Mouse (Mus musculus): ENCODE data around the gene Cnga1. TPM values are rescaled to one million over a fixed set of nuclear protein-coding genes. Genes with fewer than 3 reads are reported as not detected.
"Not testable (repeated sequence)": the region's sequence is repeated elsewhere in the genome, so short reads cannot be mapped to it uniquely, and the experiment has no call there.

The Cnga1 gene
- polyA plus RNA-seq, 1 experiment from 2014 or later = not detected

- Histone ChIP-seq H3K36me3 (no peaks in the 10 kb centered on the region), H3K27ac (no peak overlapping the region), H3K9me3 (no peaks in the 10 kb centered on the region), H3K9ac (no peak overlapping the region), H3K4me3 (replicated peaks) (no peak overlapping the region), H3K4me2 (replicated peaks) (no peak overlapping the region), H3K4me1 (replicated peaks) (no peaks in the 10 kb centered on the region), H3K27me3 (replicated peaks) (no peaks in the 10 kb centered on the region)
- ATAC-seq = no peak
- 76% methylated on average over 9 of the region's 9 CpGs for WGBS
These were observed 9.2 kb downstream of the Cnga1 start for GRCm38 (mm10) chr5:72634791-72635271.

GRCm38 (mm10) chr5:72630026-72630425 is 14.0 kb downstream of the Cnga1 start:
- Histone ChIP-seq H3K27ac (no peak overlapping the region), H3K27me3 (replicated peaks) (no peaks in the 10 kb centered on the region), H3K9me3 (no peaks in the 10 kb centered on the region), H3K4me1 (replicated peaks) (no peaks in the 10 kb centered on the region), H3K4me3 (replicated peaks) (no peak overlapping the region), H3K4me2 (replicated peaks) (no peak overlapping the region), H3K9ac (no peak overlapping the region), H3K36me3 (no peaks in the 10 kb centered on the region)
- no peak for ATAC-seq
- 90% methylated on average over 6 of the region's 6 CpGs for WGBS

GRCm38 (mm10) chr5:72621022-72621421 is 23.1 kb downstream of the Cnga1 start:
- H3K4me2 ChIP-seq (replicated peaks) = no peak overlapping the region
- ATAC-seq = no peak
- no peaks in the 10 kb centered on the region for H3K4me1 ChIP-seq (replicated peaks)
- no peak overlapping the region for H3K9ac ChIP-seq
- no peak overlapping the region for H3K4me3 ChIP-seq (replicated peaks)
- H3K27me3 ChIP-seq (replicated peaks) = no peaks in the 10 kb centered on the region
- H3K27ac ChIP-seq = no peak overlapping the region
- WGBS = 95% methylated on average over 1 of the region's 1 CpGs
- no peaks in the 10 kb centered on the region for H3K9me3 ChIP-seq
- no peaks in the 10 kb centered on the region for H3K36me3 ChIP-seq

DNA sequence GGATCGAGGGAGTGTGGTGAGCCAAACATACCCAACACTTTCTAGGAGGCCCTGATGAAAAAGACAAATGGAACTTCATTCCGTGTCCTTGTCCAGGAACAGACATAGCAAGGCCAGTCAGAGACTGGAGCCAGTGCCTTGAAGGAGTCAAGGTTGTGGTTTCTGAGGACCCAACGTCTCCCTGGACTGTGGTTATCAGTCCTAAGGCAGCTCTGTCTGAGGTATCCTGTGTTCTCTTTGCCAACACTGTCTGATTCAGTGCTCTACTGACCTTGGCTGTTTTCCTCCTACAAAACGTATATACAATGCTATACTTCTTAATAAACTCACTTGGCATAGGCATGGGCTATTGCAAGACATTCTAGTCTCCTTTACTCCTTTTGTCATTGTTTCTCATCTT is 26.7 kb downstream of the Cnga1 start:
- Histone ChIP-seq H3K4me3 (replicated peaks) (no peak overlapping the region), H3K4me1 (replicated peaks) (no peaks in the 10 kb centered on the region), H3K27ac (no peak overlapping the region), H3K36me3 (no peaks in the 10 kb centered on the region), H3K9me3 (no peaks in the 10 kb centered on the region), H3K4me2 (replicated peaks) (no peak overlapping the region), H3K27me3 (replicated peaks) (no peaks in the 10 kb centered on the region), H3K9ac (no peak overlapping the region)
- no peak for ATAC-seq
- WGBS = 85% methylated on average over 4 of the region's 4 CpGs

- 77% methylated on average over 4 of the region's 4 CpGs for WGBS
- Histone ChIP-seq H3K4me3 (replicated peaks) (no peak overlapping the region), H3K36me3 (no peaks in the 10 kb centered on the region), H3K27ac (no peak overlapping the region), H3K9ac (no peak overlapping the region), H3K4me1 (replicated peaks) (no peaks in the 10 kb centered on the region), H3K4me2 (replicated peaks) (no peak overlapping the region), H3K9me3 (no peaks in the 10 kb centered on the region), H3K27me3 (replicated peaks) (no peaks in the 10 kb centered on the region)
- ATAC-seq = peak; percentile 68; the same call in 1 of the 2 replicates
These were observed 40.9 kb downstream of the Cnga1 start for GRCm38 (mm10) chr5:72603138-72603537.

GRCm38 (mm10) chr5:72601006-72601405 is 43.1 kb downstream of the Cnga1 start:
- Histone ChIP-seq H3K9ac (no peak overlapping the region), H3K27ac (no peak overlapping the region), H3K4me1 (replicated peaks) (no peaks in the 10 kb centered on the region), H3K36me3 (no peaks in the 10 kb centered on the region), H3K9me3 (no peaks in the 10 kb centered on the region), H3K4me3 (replicated peaks) (no peak overlapping the region), H3K27me3 (replicated peaks) (no peaks in the 10 kb centered on the region), H3K4me2 (replicated peaks) (no peak overlapping the region)
- WGBS = 18% methylated on average over 5 of the region's 5 CpGs
- peak; percentile 70 for ATAC-seq

- Histone ChIP-seq H3K9me3 (no peaks in the 10 kb centered on the region), H3K4me3 (replicated peaks) (peak within 1 kb of the TSS; percentile 39), H3K4me1 (replicated peaks) (no peaks in the 10 kb centered on the region; the same call in 1 of the 2 replicates), H3K4me2 (replicated peaks) (peak within 1 kb of the TSS; percentile 79), H3K36me3 (no peaks in the 10 kb centered on the region), H3K27me3 (replicated peaks) (peaks cover 8% of the 10 kb centered on the region), H3K27ac (no peak within 1 kb of the TSS), H3K9ac (peak within 1 kb of the TSS; percentile 30)
- peak; percentile 75 for ATAC-seq
- WGBS = 5% methylated on average over 38 of the region's 38 CpGs
These were observed 56.8 kb downstream of the Cnga1 start, which contains the start of gene Gm5868 for GRCm38 (mm10) chr5:72587192-72587681. Gene Gm5868, minus strand, starts transcription at chr5:72587551.

GRCm38 (mm10) chr5:72586667-72587191 is 57.3 kb downstream of the Cnga1 start:
- WGBS = 43% methylated on average over 25 of the region's 25 CpGs
- not testable (repeated sequence) for H3K27ac ChIP-seq; H3K4me1 ChIP-seq (replicated peaks); H3K27me3 ChIP-seq (replicated peaks); H3K9me3 ChIP-seq; H3K36me3 ChIP-seq
- peak overlapping the region; percentile 39 for H3K4me3 ChIP-seq (replicated peaks)
- peak; percentile 25; the same call in 1 of the 2 replicates for ATAC-seq
- H3K9ac ChIP-seq = peak overlapping the region; percentile 30; the same call in 1 of the 2 replicates
- H3K4me2 ChIP-seq (replicated peaks) = peak overlapping the region; percentile 79

- not testable (repeated sequence) for H3K4me2 ChIP-seq (replicated peaks); H3K9me3 ChIP-seq; H3K36me3 ChIP-seq; H3K4me3 ChIP-seq (replicated peaks); H3K27me3 ChIP-seq (replicated peaks); H3K4me1 ChIP-seq (replicated peaks); ATAC-seq; H3K9ac ChIP-seq; H3K27ac ChIP-seq
- WGBS = 50% methylated on average over 7 of the region's 7 CpGs
These were observed 58.0 kb downstream of the Cnga1 start for GRCm38 (mm10) chr5:72586122-72586521.

DNA sequence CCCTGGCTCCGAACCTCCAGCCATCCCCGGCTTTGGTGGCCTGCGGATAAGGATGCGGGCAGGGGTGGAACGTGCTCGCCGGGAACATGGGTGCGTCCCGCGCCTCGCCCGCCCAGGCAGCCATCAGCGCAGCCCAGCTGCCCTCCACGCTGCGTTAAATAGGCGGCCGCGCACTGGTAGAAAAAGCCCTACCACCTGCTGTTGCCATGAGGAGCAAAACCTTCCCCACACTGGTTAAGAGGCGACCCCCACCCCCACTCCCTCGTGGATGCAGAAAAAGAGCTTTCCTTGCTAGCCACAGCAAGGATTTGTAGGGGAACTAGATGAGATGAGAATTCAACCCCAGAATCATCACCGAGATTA is 63.1 kb downstream of the Cnga1 start, which contains the start of gene Zar1:
Gene Zar1 (minus strand): TSS at position 285 of the 363 bp plus-strand sequence.
- H3K27me3 ChIP-seq (replicated peaks); H3K36me3 ChIP-seq; H3K27ac ChIP-seq; H3K9me3 ChIP-seq; H3K4me1 ChIP-seq (replicated peaks): not testable (repeated sequence)
- Histone ChIP-seq H3K4me2 (replicated peaks) (peak within 1 kb of the TSS; percentile 91), H3K9ac (peak within 1 kb of the TSS; percentile 42), H3K4me3 (replicated peaks) (peak within 1 kb of the TSS; percentile 43)
- WGBS = 17% methylated on average over 14 of the region's 21 CpGs
- ATAC-seq = peak; percentile 62

GRCm38 (mm10) chr5:72580088-72580969 is 63.7 kb downstream of the Cnga1 start:
- not testable (repeated sequence) for H3K9me3 ChIP-seq; H3K36me3 ChIP-seq; H3K27me3 ChIP-seq (replicated peaks); H3K27ac ChIP-seq; H3K4me1 ChIP-seq (replicated peaks)
- Histone ChIP-seq H3K4me3 (replicated peaks) (peak overlapping the region; percentile 43), H3K9ac (peak overlapping the region; percentile 42), H3K4me2 (replicated peaks) (peak overlapping the region; percentile 91)
- WGBS = 9% methylated on average over 42 of the region's 73 CpGs
- ATAC-seq = peak; percentile 79

DNA sequence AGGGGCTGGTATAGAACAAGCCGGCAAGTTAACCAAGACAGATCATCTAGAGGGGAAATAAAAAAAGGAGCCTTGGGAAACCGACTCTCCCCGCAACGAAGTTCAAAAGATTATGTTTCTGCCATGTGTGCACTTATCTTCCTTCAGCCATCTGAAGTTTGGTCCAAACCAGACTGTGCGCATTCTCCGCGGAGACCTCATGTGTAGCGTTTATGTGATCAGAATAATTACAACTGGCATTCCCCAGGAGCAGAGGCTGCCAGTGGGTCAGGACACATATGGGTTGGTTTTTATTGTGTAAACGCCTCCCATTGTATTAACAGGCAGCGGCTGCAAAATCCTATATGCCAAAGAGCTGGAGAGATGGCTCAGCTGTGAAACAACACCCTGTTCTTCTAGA is 64.5 kb downstream of the Cnga1 start:
- H3K36me3 ChIP-seq; H3K27me3 ChIP-seq (replicated peaks); H3K4me2 ChIP-seq (replicated peaks); H3K4me3 ChIP-seq (replicated peaks); ATAC-seq; H3K27ac ChIP-seq; H3K9ac ChIP-seq; H3K4me1 ChIP-seq (replicated peaks); H3K9me3 ChIP-seq: not testable (repeated sequence)
- 53% methylated on average over 10 of the region's 10 CpGs for WGBS

All from intestine, embryonic 15.5 days (tissue).